ENCODE assay signal across 8 mouse cellular contexts in genomic region chr9:72133089-72133771, GRCm38 (mm10). TPM values are rescaled to one million over a fixed set of nuclear protein-coding genes. Genes with fewer than 3 reads are reported as not detected.
DNase-seq lines count a peak whose midpoint lies in the region; ATAC-seq and TF ChIP-seq lines count a peak whose summit lies in the region.

No protein-coding gene starts in this region.

- TF ChIP-seq EP300 in CH12.LX (IDR thresholded peaks at IDR 0.05; ENCODE audit: low read length): peak; percentile 35
- TF ChIP-seq EP300 in liver, postnatal 0 days (IDR thresholded peaks at IDR 0.05; ENCODE audit: low read depth): no peak

- H3K79me2 ChIP-seq in CH12.LX (replicated peaks; ENCODE audit: control insufficient read depth, extremely low read depth, insufficient read depth, poor library complexity, severe bottlenecking): no peaks in the 10 kb centered on the region

- peak overlapping the region; percentile 85 for H3K4me2 ChIP-seq in CH12.LX (ENCODE audit: insufficient read depth, low read depth, poor library complexity, severe bottlenecking)
- peak overlapping the region; percentile 94 for H3K4me2 ChIP-seq in forebrain, embryonic 11.5 days (ENCODE audit: low read depth, low read length, severe bottlenecking)
- H3K4me2 ChIP-seq in heart, embryonic 16.5 days (ENCODE audit: low read depth, low read length): peak overlapping the region; percentile 91
- peak overlapping the region; percentile 92 for H3K4me2 ChIP-seq in liver, postnatal 0 days (ENCODE audit: low read depth, low read length)
- peak overlapping the region; percentile 89 for H3K4me2 ChIP-seq in neural tube, embryonic 13.5 days

- H3K4me3 ChIP-seq in CH12.LX (replicated peaks in 1 of 3; ENCODE audit: low read depth in 2 of 3, low read length in 2 of 3, poor library complexity in 1 of 3): peak overlapping the region; percentile 37 to 68 (median 64)
- H3K4me3 ChIP-seq in forebrain, embryonic 11.5 days (ENCODE audit: low read depth, low read length): peak overlapping the region; percentile 57
- peak overlapping the region; percentile 76 for H3K4me3 ChIP-seq in heart, embryonic 16.5 days (ENCODE audit: low read length)
- peak overlapping the region; percentile 80 for H3K4me3 ChIP-seq in liver, postnatal 0 days (ENCODE audit: low read depth, low read length)
- peak overlapping the region; percentile 55 for H3K4me3 ChIP-seq in neural tube, embryonic 13.5 days

- TF ChIP-seq POLR2A in CH12.LX (IDR thresholded peaks at IDR 0.05; ENCODE audit: low read depth, low read length): peak; percentile 78

- TF ChIP-seq CTCF in CH12.LX (conservative IDR thresholded peaks at IDR 0.05 in 1 of 2, IDR thresholded peaks at IDR 0.05 in 1 of 2; ENCODE audit: low read depth in 2 of 2, low read length in 2 of 2): no peak
- no peak for TF ChIP-seq CTCF in liver, postnatal 0 days (IDR thresholded peaks at IDR 0.05; ENCODE audit: low read depth)

- ATAC-seq in forebrain, embryonic 11.5 days (replicated peaks; ENCODE audit: low FRiP score): peak; percentile 93
- peak; percentile 95 for ATAC-seq in heart, embryonic 16.5 days (replicated peaks; ENCODE audit: extremely low read depth, insufficient read depth, low FRiP score)
- peak; percentile 93 for ATAC-seq in liver, postnatal 0 days
- peak; percentile 90 for ATAC-seq in neural tube, embryonic 13.5 days (ENCODE audit: low read depth)

- TF ChIP-seq RAD21 in CH12.LX (IDR thresholded peaks at IDR 0.05; ENCODE audit: low read depth, low read length): no peak

- in situ Hi-C loops in CH12.LX (cut with MboI; ENCODE audit: low pct_ligation_motif_present, low pct_unique_long_range_greater_than_20kb, low sequenced_read_pairs): no loop called here

- H3K27me3 ChIP-seq in CH12.LX (replicated peaks): no peaks in the 10 kb centered on the region
- H3K27me3 ChIP-seq in forebrain, embryonic 11.5 days (ENCODE audit: control insufficient read depth, insufficient read depth, low read length): no peaks in the 10 kb centered on the region
- H3K27me3 ChIP-seq in heart, embryonic 16.5 days (ENCODE audit: control insufficient read depth, insufficient read depth, low read length): no peaks in the 10 kb centered on the region
- no peaks in the 10 kb centered on the region for H3K27me3 ChIP-seq in liver, postnatal 0 days (ENCODE audit: insufficient read depth, low read length)
- no peaks in the 10 kb centered on the region for H3K27me3 ChIP-seq in neural tube, embryonic 13.5 days

- peak; percentile 63 for DNase-seq in CH12.LX (ENCODE audit: extremely low read depth)
- DNase-seq in c-Kit-positive CD71-negative TER-119-negative erythroid progenitor cells, embryonic 14.5 days (ENCODE audit: low read depth): peak; percentile 52
- peak; percentile 94 for DNase-seq in forebrain, embryonic 11.5 days (ENCODE audit: low spot score)
- DNase-seq in kidney, postnatal 36 days: peak; percentile 90 to 92
- DNase-seq in liver, postnatal 0 days: peak; percentile 88
- DNase-seq in telencephalon, adult 2 months (ENCODE audit: low read depth, low spot score): peak; percentile 58

- H3K4me1 ChIP-seq in CH12.LX (ENCODE audit: control insufficient read depth in 1 of 2, insufficient read depth in 2 of 2): peaks cover 5 to 13% of the 10 kb centered on the region in 2 experiments
- H3K4me1 ChIP-seq in forebrain, embryonic 11.5 days (replicated peaks; ENCODE audit: control insufficient read depth, insufficient read depth, low read length): peaks cover 6% of the 10 kb centered on the region; the same call in 1 of the 2 replicates
- peaks cover 14% of the 10 kb centered on the region for H3K4me1 ChIP-seq in heart, embryonic 16.5 days (ENCODE audit: control insufficient read depth, insufficient read depth, low read length)
- H3K4me1 ChIP-seq in liver, postnatal 0 days (ENCODE audit: insufficient read depth): peaks cover 12% of the 10 kb centered on the region
- peaks cover 14% of the 10 kb centered on the region for H3K4me1 ChIP-seq in neural tube, embryonic 13.5 days (replicated peaks)

- dilution Hi-C loops in CH12.LX (cut with MboI; ENCODE audit: extremely low pct_ligation_motif_present, extremely low pct_unique_long_range_greater_than_20kb, low sequenced_read_pairs): no loop called here

- 2% methylated on average over 52 of the region's 56 CpGs for WGBS in forebrain, embryonic 11.5 days
- 1% methylated on average over 54 of the region's 56 CpGs for WGBS in heart, embryonic 16.5 days
- under 1% methylated on average over 55 of the region's 56 CpGs for WGBS in liver, postnatal 0 days (ENCODE audit: insufficient replicate concordance)
- 3% methylated on average over 55 of the region's 56 CpGs for WGBS in neural tube, embryonic 13.5 days

- H3K27ac ChIP-seq in CH12.LX (ENCODE audit: insufficient read depth, low read depth): peak overlapping the region; percentile 25
- peak overlapping the region; percentile 86 for H3K27ac ChIP-seq in forebrain, embryonic 11.5 days (ENCODE audit: low read depth, low read length)
- peak overlapping the region; percentile 96 for H3K27ac ChIP-seq in heart, embryonic 16.5 days (ENCODE audit: low read length)
- peak overlapping the region; percentile 91 for H3K27ac ChIP-seq in liver, postnatal 0 days (ENCODE audit: low read depth)
- peak overlapping the region; percentile 91 for H3K27ac ChIP-seq in neural tube, embryonic 13.5 days (replicated peaks)

- H3K9me3 ChIP-seq in CH12.LX (replicated peaks; ENCODE audit: low read length): no peaks in the 10 kb centered on the region
- H3K9me3 ChIP-seq in forebrain, embryonic 11.5 days (ENCODE audit: control insufficient read depth, low read length): no peaks in the 10 kb centered on the region
- H3K9me3 ChIP-seq in heart, embryonic 16.5 days (replicated peaks; ENCODE audit: control insufficient read depth, low read length): no peaks in the 10 kb centered on the region
- H3K9me3 ChIP-seq in liver, postnatal 0 days (ENCODE audit: low read length): no peaks in the 10 kb centered on the region
- no peaks in the 10 kb centered on the region for H3K9me3 ChIP-seq in neural tube, embryonic 13.5 days

- no peaks in the 10 kb centered on the region for H3K36me3 ChIP-seq in CH12.LX (replicated peaks in 1 of 2; ENCODE audit: control insufficient read depth in 1 of 2, insufficient read depth in 1 of 2, low read length in 1 of 2)
- no peaks in the 10 kb centered on the region for H3K36me3 ChIP-seq in forebrain, embryonic 11.5 days (ENCODE audit: control insufficient read depth, insufficient read depth, low read length)
- H3K36me3 ChIP-seq in heart, embryonic 16.5 days (ENCODE audit: control insufficient read depth, insufficient read depth): no peaks in the 10 kb centered on the region
- no peaks in the 10 kb centered on the region for H3K36me3 ChIP-seq in liver, postnatal 0 days (replicated peaks; ENCODE audit: insufficient read depth, low read length)
- no peaks in the 10 kb centered on the region for H3K36me3 ChIP-seq in neural tube, embryonic 13.5 days

- peak overlapping the region; percentile 80 for H3K9ac ChIP-seq in CH12.LX (ENCODE audit: insufficient read depth, low read depth)
- H3K9ac ChIP-seq in forebrain, embryonic 11.5 days (ENCODE audit: low read length): peak overlapping the region; percentile 77
- H3K9ac ChIP-seq in heart, embryonic 16.5 days (ENCODE audit: low read length): peak overlapping the region; percentile 87
- H3K9ac ChIP-seq in liver, postnatal 0 days (replicated peaks): peak overlapping the region; percentile 83
- peak overlapping the region; percentile 77 for H3K9ac ChIP-seq in neural tube, embryonic 13.5 days

TF ChIP-seq in CH12.LX, 34 proteins besides CTCF, POLR2A, EP300 and RAD21 (continues in another document):
- TF ChIP-seq MYC (IDR thresholded peaks at IDR 0.05; ENCODE audit: low read depth, low read length) (peak; percentile 93), KAT2A (IDR thresholded peaks at IDR 0.05; ENCODE audit: insufficient replicate concordance, low read length) (peak; percentile 76; the same call in 1 of the 2 replicates), PAX5 (IDR thresholded peaks at IDR 0.05; ENCODE audit: low read length) (no peak), JUN (IDR thresholded peaks at IDR 0.05; ENCODE audit: insufficient read depth, low read depth, low read length) (no peak), USF2 (conservative IDR thresholded peaks at IDR 0.05; ENCODE audit: low read depth, low read length) (no peak), HCFC1 (IDR thresholded peaks at IDR 0.05; ENCODE audit: low read depth, low read length) (peak; percentile 38), MAZ (IDR thresholded peaks at IDR 0.05; ENCODE audit: low read depth, low read length) (0 out of 2 replicates have a peak, but pooled peaks have one; percentile 31), ZMIZ1 (IDR thresholded peaks at IDR 0.05; ENCODE audit: low read depth, low read length) (peak; percentile 78), SIN3A (IDR thresholded peaks at IDR 0.05; ENCODE audit: low read length) (peak; percentile 54; the same call in 1 of the 2 replicates), POLR2AphosphoS2 (IDR thresholded peaks at IDR 0.05; ENCODE audit: low read depth, low read length) (no peak), JUND (conservative IDR thresholded peaks at IDR 0.05; ENCODE audit: low read depth, low read length) (no peak), UBTF (IDR thresholded peaks at IDR 0.05; ENCODE audit: low read depth, low read length) (peak; percentile 79; the same call in 1 of the 2 replicates), IRF4 (IDR thresholded peaks at IDR 0.05; ENCODE audit: low read depth, low read length) (peak; percentile 35; the same call in 1 of the 2 replicates), RCOR1 (conservative IDR thresholded peaks at IDR 0.05; ENCODE audit: low read depth, low read length) (peak; percentile 53; the same call in 1 of the 2 replicates), E2F4 (IDR thresholded peaks at IDR 0.05; ENCODE audit: insufficient replicate concordance, low read depth, low read length) (no peak), BHLHE40 (IDR thresholded peaks at IDR 0.05; ENCODE audit: low read depth, low read length) (peak; percentile 84), MAFK (IDR thresholded peaks at IDR 0.05; ENCODE audit: insufficient replicate concordance, low read length) (no peak), ZC3H11A (IDR thresholded peaks at IDR 0.05; ENCODE audit: low read depth, low read length) (no peak), ELF1 (IDR thresholded peaks at IDR 0.05; ENCODE audit: low read depth, low read length) (peak; percentile 58; the same call in 1 of the 2 replicates), CHD1 (IDR thresholded peaks at IDR 0.05; ENCODE audit: low read depth, low read length) (no peak; the same call in 1 of the 2 replicates)

RNA-seq across cellular contexts. Expression of gene Tcf12, which starts 21.6 kb away (rescaled TPM):
- total RNA-seq in CH12.LX (2012; rRNA removed) (42.3 and 43.5 TPM in 2 replicates), CH12.LX (2014; rRNA removed) (41.7 and 49.5 TPM in 2 replicates)
- polyA plus RNA-seq in CH12.LX (2012; ENCODE audit: insufficient read length, low read depth): 34.0 and 41.4 TPM in 2 replicates
- 116 and 127 TPM in 2 replicates for polyA plus RNA-seq in forebrain, embryonic 11.5 days (2014; fragmentation: Nextera tagmentation; extraction: Ambion mirVana)
- 30.7 and 32.3 TPM in 2 replicates for polyA plus RNA-seq in heart, embryonic 16.5 days (2015; fragmentation: Nextera tagmentation; extraction: Ambion mirVana)
- polyA plus RNA-seq in liver, postnatal 0 days (2015; fragmentation: Nextera tagmentation; extraction: Ambion mirVana): 7.1 and 8.3 TPM in 2 replicates
- 120 and 121 TPM in 2 replicates for polyA plus RNA-seq in neural tube, embryonic 13.5 days (2015; fragmentation: Nextera tagmentation; extraction: Ambion mirVana)

Comparison
In these comparisons a context has a peak if more than half of its experiments do, and no peak if none do; other contexts are left out.
1. Peak in every context shown above with its lines: DNase-seq, ATAC-seq, H3K4me3 ChIP-seq and H3K27ac ChIP-seq.
2. H3K27ac ChIP-seq: peak in every context shown above with its lines; median percentile 96 in heart, embryonic 16.5 days; 91 in liver, postnatal 0 days; 91 in neural tube, embryonic 13.5 days; 86 in forebrain, embryonic 11.5 days; 25 in CH12.LX.